ENCODE assay signal across 8 mouse cellular contexts in genomic region chr17:33781124-33781977, GRCm38 (mm10). TPM values are rescaled to one million over a fixed set of nuclear protein-coding genes. Genes with fewer than 3 reads are reported as not detected.
DNase-seq lines count a peak whose midpoint lies in the region; ATAC-seq lines count a peak whose summit lies in the region.

Gene Angptl4, minus strand, starts transcription at chr17:33781830.

- under 1% methylated on average over 50 of the region's 50 CpGs for WGBS in limb, embryonic 13.5 days
- WGBS in midbrain, embryonic 14.5 days, result under 1% methylated on average over 50 of the region's 50 CpGs

- no peaks in the 10 kb centered on the region for H3K9me3 ChIP-seq in limb, embryonic 13.5 days
- no peaks in the 10 kb centered on the region for H3K9me3 ChIP-seq in midbrain, embryonic 14.5 days (ENCODE audit: control insufficient read depth, low read length)

- ATAC-seq in limb, embryonic 13.5 days (ENCODE audit: low FRiP score, low read depth), result peak; percentile 58
- ATAC-seq in midbrain, embryonic 14.5 days (ENCODE audit: low FRiP score, low TSS enrichment), result no peak

- no peaks in the 10 kb centered on the region for H3K27me3 ChIP-seq in limb, embryonic 13.5 days
- no peaks in the 10 kb centered on the region for H3K27me3 ChIP-seq in midbrain, embryonic 14.5 days (ENCODE audit: control insufficient read depth, insufficient read depth, low read length)

- peaks cover 58% of the 10 kb centered on the region for H3K4me1 ChIP-seq in limb, embryonic 13.5 days
- peaks cover 4% of the 10 kb centered on the region; the same call in 1 of the 2 replicates for H3K4me1 ChIP-seq in midbrain, embryonic 14.5 days (ENCODE audit: control insufficient read depth, insufficient read depth, low read length)

- H3K36me3 ChIP-seq in limb, embryonic 13.5 days, result peaks cover 21% of the 10 kb centered on the region
- H3K36me3 ChIP-seq in midbrain, embryonic 14.5 days (ENCODE audit: control insufficient read depth, insufficient read depth, low read length), result no peaks in the 10 kb centered on the region

- H3K9ac ChIP-seq in limb, embryonic 13.5 days, result peak within 1 kb of the TSS; percentile 72
- H3K9ac ChIP-seq in midbrain, embryonic 14.5 days (replicated peaks; ENCODE audit: low read length), result peak within 1 kb of the TSS; percentile 43

- peak; percentile 15 for DNase-seq in cerebellum, adult 11-12 months
- DNase-seq in cerebellum, adult 9-10 months, result no peak
- peak; percentile 72 for DNase-seq in embryo, embryonic 9.5 days (ENCODE audit: extremely low spot score)
- DNase-seq in heart, adult 11 months, result peak; percentile 99
- peak; percentile 86 for DNase-seq in kidney, adult 11 months
- DNase-seq in midbrain, embryonic 14.5 days, result peak; percentile 75
- DNase-seq in spleen, postnatal 10 days (ENCODE audit: low spot score in 2 of 2), result peak; percentile 56 to 79

- H3K4me3 ChIP-seq in limb, embryonic 13.5 days, result peak within 1 kb of the TSS; percentile 54
- H3K4me3 ChIP-seq in midbrain, embryonic 14.5 days (replicated peaks; ENCODE audit: low read depth, low read length), result peak within 1 kb of the TSS; percentile 41

- peak within 1 kb of the TSS; percentile 94 for H3K27ac ChIP-seq in limb, embryonic 13.5 days
- peak within 1 kb of the TSS; percentile 14; the same call in 1 of the 2 replicates for H3K27ac ChIP-seq in midbrain, embryonic 14.5 days (replicated peaks; ENCODE audit: low read depth, low read length)

- peak within 1 kb of the TSS; percentile 87 for H3K4me2 ChIP-seq in limb, embryonic 13.5 days (replicated peaks)
- peak within 1 kb of the TSS; percentile 85 for H3K4me2 ChIP-seq in midbrain, embryonic 14.5 days (ENCODE audit: low read length)

RNA-seq across cellular contexts. Expression of gene Angptl4, which starts in this region (rescaled TPM):
- polyA plus RNA-seq in limb, embryonic 13.5 days (2015; fragmentation: Nextera tagmentation; extraction: Ambion mirVana), result 53.8 and 55.9 TPM in 2 replicates
- polyA plus RNA-seq in midbrain, embryonic 14.5 days (2014; fragmentation: Nextera tagmentation; extraction: Ambion mirVana), result 8.0 and 18.4 TPM in 2 replicates
